Mouse (Mus musculus) adrenal gland, postnatal 14 days (tissue): ENCODE measurements around the gene Sh2b1. TPM values are rescaled to one million over a fixed set of nuclear protein-coding genes. Genes with fewer than 3 reads are reported as not detected.

Source experiments
- DNase-seq: peaks from one replicate; pipeline ENCODE4 v3.0.0; 2021; ENCODE audit warnings: mixed read lengths
- total RNA-seq: library from RNA; stranded (reverse); gene quantifications from 2 replicates; pipeline ENCODE4 v1.2.3, GENCODE M21; 2021

The Sh2b1 gene
- total RNA-seq, 1 experiment from 2014 or later = 52.3 TPM

- DNase-seq = no peak
Measured at GRCm38 (mm10) chr7:126474486-126474955, 703 bp downstream of the Sh2b1 start.

GRCm38 (mm10) chr7:126473470-126474086 lies 1.6 kb downstream of the Sh2b1 start:
- DNase-seq = no peak

- no peak for DNase-seq
Measured at GRCm38 (mm10) chr7:126472713-126473112, 2.5 kb downstream of the Sh2b1 start.

- no peak for DNase-seq
Measured at GRCm38 (mm10) chr7:126472306-126472705, 2.9 kb downstream of the Sh2b1 start.

GRCm38 (mm10) chr7:126471853-126472252 lies 3.4 kb downstream of the Sh2b1 start:
- no peak for DNase-seq

GRCm38 (mm10) chr7:126471361-126471760 lies 3.9 kb downstream of the Sh2b1 start:
- no peak for DNase-seq

- no peak for DNase-seq
Measured at GRCm38 (mm10) chr7:126470077-126470476, 5.1 kb downstream of the Sh2b1 start.

- no peak for DNase-seq
Measured at GRCm38 (mm10) chr7:126467834-126468627, 7.2 kb downstream of the Sh2b1 start.

GRCm38 (mm10) chr7:126467271-126467670 lies 8.0 kb downstream of the Sh2b1 start:
- peak; percentile 77 for DNase-seq

GRCm38 (mm10) chr7:126466707-126467106 lies 8.5 kb downstream of the Sh2b1 start:
- DNase-seq = peak; percentile 50

- DNase-seq = no peak
Measured at GRCm38 (mm10) chr7:126466116-126466515, 9.1 kb downstream of the Sh2b1 start.

- DNase-seq = peak; percentile 74
Measured at GRCm38 (mm10) chr7:126465246-126466030, 9.8 kb downstream of the Sh2b1 start.

- peak; percentile 49 for DNase-seq
Measured at GRCm38 (mm10) chr7:126464836-126465235, 10.4 kb downstream of the Sh2b1 start.

- no peak for DNase-seq
Measured at GRCm38 (mm10) chr7:126464121-126464520, 11.1 kb downstream of the Sh2b1 start.

GRCm38 (mm10) chr7:126463547-126463946 lies 11.7 kb downstream of the Sh2b1 start:
- DNase-seq = no peak

GRCm38 (mm10) chr7:126463004-126463403 lies 12.2 kb downstream of the Sh2b1 start, which contains the start of gene Atp2a1:
Gene Atp2a1, minus strand, starts transcription at chr7:126463108.
- DNase-seq = no peak

GRCm38 (mm10) chr7:126461626-126462025 lies 13.6 kb downstream of the Sh2b1 start:
- no peak for DNase-seq

- DNase-seq = no peak
Measured at GRCm38 (mm10) chr7:126460623-126461399, 14.4 kb downstream of the Sh2b1 start.

- no peak for DNase-seq
Measured at GRCm38 (mm10) chr7:126458844-126459618, 16.2 kb downstream of the Sh2b1 start.

- no peak for DNase-seq
Measured at GRCm38 (mm10) chr7:126458225-126458624, 17.0 kb downstream of the Sh2b1 start.
